Mouse (Mus musculus) A20 (cell line): ENCODE results near the gene Mettl15.

Experiments
- DNase-seq: peaks from one replicate; pipeline ENCODE4 v3.0.0-alpha.2; 2011; ENCODE audit warnings: low read depth, low spot score

Mettl15 gene

GRCm38 (mm10) chr2:109158509-109158908 lies 122.0 kb downstream of the Mettl15 start:
- no peak for DNase-seq

DNA sequence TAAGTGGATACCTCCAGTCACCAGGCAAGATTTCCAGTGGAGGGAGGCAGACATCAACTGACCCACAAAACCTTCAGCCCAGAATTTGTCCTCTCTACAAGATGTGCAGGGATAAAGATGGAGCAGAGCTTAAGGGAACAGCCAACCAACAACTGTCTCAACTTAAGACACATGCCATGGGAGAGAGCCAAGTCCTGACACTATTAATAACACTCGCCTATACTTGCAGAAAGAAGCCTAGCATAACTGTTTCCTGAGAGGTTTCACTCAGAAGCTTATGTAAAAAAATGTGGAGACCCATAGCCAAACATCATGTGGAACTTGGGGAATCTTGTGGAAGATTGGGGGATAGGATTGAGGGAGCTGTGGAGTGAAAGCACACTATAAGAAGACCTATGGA lies 124.4 kb downstream of the Mettl15 start:
- DNase-seq = no peak

DNA sequence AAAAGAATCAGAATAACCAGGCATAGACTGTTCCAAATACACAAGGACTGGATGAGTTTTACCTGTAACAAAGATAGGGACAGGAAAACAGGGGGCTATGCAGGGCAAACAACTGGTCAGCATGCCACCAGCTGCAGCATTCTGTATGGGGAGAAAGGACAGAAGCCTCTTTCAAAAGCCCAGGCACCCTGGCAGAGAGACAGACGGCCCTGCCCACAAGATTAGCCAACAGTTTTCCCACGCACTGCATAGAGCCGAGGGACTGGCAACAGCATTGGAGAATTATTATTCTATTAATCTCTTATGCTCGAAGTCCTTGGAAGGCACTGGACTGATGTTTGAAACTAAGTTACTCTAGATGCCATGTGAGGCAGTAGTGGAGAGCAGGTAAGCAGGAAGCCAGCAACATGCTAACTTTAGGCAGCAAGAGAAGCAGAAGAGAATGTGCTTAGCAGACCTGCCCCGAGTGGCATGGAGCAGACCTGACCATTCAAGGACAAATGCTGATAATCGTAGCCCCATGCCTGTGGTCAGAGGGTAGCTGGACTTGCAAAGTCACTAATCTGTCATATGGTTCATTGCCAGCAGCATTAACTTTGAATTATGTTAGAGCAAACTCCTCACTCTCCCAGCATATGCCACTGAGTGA lies 127.0 kb downstream of the Mettl15 start:
- no peak for DNase-seq

DNA sequence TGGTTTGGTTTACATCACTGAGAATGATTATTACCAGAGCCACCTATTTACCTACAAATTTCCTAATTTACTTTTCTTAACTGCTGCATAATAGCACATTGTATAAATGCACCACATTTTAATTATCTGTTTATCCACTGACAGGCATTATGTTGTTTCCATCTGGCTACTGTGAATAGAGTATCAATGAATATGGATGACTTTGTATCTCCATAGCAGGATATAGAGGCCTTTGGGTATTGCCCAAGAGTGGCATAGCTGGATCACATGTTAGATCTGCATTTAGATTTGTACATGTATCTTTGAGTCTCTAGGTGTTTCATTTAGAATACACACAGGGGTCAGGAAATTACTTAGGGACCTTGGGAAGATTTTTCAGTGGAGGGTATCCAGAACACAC lies 133.3 kb downstream of the Mettl15 start:
- no peak for DNase-seq

DNA sequence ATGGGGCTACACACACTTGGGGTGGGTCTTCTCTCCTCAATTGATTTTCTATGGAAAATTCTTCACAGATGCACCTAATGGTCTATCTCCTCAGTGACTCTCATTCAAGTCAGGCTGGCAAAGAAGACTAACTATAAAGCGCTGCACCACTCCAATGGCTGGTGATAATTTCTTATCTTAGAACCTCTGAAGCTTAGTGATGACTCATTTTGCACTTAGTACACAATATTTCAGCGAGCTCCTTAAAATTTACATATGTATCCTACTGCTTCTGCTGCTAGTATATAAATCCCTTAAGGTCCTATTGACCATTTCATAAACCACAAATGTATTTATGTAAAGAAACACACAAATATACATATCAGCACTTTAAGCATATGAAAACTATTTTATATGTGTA lies 136.1 kb downstream of the Mettl15 start:
- DNase-seq = no peak

DNA sequence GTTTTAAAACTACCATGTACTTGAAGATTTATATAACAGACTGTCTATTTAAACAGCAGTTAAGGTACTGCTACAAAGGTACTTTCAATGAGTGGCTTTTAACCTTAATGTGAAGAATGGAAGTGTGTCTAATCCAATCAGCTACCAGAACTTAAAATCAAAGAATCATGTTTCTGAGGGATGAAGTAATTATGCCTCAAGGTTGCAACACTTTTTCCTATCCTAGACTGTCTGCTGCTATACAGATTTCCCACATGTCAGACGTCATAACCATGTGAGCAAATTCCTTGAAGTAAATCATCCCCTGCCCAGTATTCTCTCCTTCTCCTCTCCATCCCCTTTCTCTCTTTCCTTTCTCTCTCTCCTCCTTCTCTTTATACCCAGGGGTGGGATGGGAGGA lies 140.2 kb downstream of the Mettl15 start:
- DNase-seq = no peak

DNA sequence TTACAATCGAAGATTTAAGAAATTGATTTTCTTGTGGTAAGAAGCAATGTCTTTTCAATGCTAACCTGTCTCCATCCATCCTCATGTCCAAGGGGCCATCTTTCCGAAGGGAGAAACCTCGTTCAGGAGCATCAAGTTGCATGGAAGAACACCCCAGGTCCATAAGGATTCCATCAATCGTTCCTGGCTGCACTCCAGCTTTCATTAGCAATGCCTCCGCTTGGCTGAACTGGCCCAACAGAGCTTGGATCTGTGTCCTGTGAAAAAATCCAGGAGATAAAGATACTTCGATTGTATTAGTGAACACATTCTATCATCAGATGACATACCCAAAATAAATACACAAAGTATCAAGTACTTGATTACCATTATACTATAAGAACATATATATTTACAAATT lies 143.3 kb downstream of the Mettl15 start:
- no peak for DNase-seq

DNA sequence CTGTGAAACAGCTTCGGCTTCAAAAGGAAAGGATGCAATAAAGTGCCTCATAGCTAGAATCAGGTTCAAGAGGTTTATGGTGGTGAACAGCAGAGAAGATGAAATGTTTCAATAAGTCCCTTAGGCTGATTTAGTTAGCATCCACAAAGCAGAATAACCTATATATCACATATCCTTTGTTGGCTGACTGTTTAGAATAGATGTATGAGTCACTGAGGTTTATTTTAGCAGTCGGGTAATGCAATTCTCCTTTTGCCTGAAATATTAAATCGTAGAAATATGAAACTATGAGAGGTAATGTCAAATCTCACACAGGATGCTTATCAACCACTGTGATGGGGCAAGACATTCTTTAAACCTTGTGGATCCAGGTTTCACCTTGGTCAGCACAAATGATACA lies 149.8 kb downstream of the Mettl15 start:
- no peak for DNase-seq

- no peak for DNase-seq
Observed at GRCm38 (mm10) chr2:109129921-109130320, 150.6 kb downstream of the Mettl15 start.

DNA sequence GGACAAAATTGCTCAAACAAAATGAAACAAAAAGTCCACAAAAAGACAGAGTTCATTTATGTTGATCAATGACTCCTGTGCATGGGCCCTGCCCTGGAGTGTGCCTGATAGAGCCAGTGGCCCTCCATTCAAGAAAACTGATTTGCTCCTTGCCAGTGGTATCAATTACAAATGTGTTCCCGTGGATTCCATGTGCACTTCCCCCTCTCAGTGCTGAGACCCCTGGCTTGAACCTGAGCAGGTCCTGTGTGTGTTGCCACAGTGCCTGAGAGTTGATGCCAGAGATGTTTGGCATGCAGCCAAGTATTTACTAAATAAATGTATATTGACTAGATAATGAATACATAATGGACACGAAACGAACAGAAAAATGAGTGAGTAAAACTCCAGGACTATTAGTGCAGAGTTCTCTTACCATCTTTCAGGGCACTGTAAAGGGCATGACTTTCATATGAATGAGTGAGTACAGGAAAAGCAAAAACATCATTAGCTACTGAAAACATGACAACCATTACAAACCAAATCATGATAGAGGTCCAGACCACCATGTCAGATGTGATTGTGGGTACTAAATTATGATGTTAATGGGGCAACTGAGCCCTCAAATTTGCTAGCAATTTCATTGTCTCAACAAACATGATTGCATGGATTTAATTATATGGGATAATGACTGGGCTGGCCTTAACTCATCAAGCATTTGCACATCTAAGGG lies 174.6 kb downstream of the Mettl15 start:
- DNase-seq = no peak

DNA sequence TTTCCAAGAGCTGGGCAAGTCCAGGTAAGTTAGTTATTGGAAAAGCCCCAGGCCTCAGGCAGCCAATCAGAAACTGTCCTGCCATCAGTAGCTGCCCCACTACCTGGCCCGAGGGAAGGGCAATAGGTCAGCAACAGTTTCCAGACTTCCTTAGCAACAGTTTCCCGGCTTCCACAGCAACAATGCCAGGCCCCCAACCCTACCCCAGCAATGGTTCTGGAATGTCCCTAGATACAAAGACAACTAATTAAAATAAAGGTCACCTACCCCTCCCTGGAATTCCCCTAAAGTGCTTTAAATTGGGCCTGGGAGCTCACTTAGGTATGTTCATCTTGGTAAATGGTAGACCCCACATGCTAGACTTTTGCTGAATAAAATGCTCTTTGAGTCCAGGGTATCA lies 230.9 kb downstream of the Mettl15 start:
- no peak for DNase-seq
